Mouse (Mus musculus) lung, postnatal 4 days (tissue): Measurements from ENCODE around the gene Lmna.

Source experiments
- DNase-seq, 2 experiments: peaks; one replicate each; pipeline ENCODE4 v3.0.0; 2021

Gene Lmna

GRCm38 (mm10) chr3:88518411-88518810, 8.7 kb upstream of the Lmna start:
- no peak for DNase-seq

DNA sequence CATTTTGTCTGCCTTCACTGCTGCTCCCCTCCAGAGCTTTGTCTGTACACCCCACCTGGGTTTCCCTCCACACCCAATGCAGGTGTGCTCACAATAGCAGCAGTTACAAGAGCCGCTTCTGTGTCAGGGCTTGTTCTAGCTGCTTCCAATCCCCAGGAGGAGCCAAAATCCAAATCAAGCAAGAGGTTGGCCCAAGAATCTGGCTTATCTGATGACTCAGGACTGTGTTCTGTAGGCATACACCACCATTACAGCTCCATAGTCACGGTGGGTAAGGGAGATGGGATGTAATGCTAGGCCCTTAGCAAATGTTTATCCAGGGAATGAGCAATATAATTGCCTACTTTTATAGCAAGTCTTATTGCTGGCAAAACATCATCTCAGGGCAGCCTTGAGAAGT, 6.7 kb upstream of the Lmna start:
- DNase-seq, result no peak

- no peak for DNase-seq
These were observed 5.3 kb upstream of the Lmna start for GRCm38 (mm10) chr3:88515095-88515386.

GRCm38 (mm10) chr3:88514231-88515094, 4.7 kb upstream of the Lmna start:
- peak; percentile 72 to 84 for DNase-seq

DNA sequence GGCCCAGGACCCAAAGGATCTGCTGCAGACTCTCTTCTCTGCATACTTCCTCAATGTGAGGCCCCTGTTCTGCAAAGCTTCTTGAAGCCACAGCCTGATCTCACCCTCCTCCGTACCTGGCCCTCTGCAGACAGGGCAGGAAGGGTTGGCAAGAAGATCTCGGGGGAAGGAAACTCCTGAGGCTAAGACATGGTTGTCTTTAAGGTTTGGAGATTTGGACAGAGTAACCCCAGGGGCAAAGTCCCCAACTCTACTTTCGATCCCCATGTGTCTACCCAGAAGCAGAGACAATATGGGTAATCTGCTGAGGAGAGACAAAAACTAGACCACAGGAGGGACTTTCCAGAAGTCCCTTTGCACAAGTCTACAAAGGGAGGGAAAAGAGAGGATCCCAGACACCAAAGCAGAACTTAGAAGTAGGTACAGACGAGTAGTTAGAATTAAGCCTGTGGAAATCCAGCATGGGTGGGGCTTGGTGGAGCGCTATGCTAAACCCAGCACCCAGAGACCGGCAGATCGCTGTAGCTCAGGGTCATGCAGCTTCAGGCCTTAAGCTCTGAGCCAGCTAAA, 3.9 kb upstream of the Lmna start:
- no peak for DNase-seq

- peak; percentile 66 to 82 for DNase-seq
These were observed 3.3 kb upstream of the Lmna start for GRCm38 (mm10) chr3:88512896-88513545.

- peak; percentile 55 to 56 for DNase-seq
These were observed 2.6 kb upstream of the Lmna start for GRCm38 (mm10) chr3:88512141-88512895.

GRCm38 (mm10) chr3:88511559-88511958, 1.8 kb upstream of the Lmna start:
- peak in 1 of 2 experiments; percentile 22 for DNase-seq

DNA sequence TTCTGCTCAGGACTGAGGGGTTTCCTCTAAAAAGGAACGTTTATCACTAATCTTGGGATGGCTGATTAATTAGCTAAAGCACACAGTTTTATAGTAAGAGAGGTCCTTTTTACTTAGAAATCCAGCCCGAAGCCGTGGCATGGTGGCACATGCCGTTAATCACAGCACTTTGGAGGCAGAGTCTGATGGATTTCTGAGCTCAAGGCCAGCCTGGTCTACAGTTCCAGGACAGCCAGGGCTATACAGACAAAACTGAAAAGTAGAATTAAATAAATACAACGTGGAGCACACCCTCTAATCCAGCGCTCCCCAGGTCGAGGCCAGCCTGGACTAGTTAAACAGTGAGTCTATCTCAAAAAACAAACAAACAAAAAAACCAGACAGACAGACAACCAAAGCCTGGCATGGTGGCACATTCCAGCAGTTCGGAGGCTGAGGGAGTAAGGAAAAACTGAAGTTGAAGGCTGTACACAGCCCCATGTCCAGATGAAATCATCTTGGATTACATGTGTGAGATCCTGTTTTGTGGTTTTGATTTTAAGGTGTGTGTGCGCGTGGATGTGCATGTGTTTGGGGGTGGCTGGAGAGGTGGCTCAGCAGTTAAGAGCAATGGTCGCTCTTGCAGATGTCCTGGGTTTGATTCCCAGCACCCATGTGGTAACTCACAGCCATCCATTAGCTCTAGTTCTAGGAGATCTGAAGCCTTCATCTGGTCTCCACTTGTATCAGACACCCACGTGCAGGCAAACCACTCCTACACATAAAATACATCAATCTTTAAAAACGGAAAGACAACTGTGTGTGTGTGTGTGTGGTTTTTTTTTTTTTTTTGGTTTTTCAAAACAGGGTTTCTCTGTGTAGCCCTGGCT, 899 bp upstream of the Lmna start:
- no peak for DNase-seq

- DNase-seq, result peak in 1 of 2 experiments; percentile 24
These were observed 506 bp downstream of the Lmna start for GRCm38 (mm10) chr3:88509250-88509649.

DNA sequence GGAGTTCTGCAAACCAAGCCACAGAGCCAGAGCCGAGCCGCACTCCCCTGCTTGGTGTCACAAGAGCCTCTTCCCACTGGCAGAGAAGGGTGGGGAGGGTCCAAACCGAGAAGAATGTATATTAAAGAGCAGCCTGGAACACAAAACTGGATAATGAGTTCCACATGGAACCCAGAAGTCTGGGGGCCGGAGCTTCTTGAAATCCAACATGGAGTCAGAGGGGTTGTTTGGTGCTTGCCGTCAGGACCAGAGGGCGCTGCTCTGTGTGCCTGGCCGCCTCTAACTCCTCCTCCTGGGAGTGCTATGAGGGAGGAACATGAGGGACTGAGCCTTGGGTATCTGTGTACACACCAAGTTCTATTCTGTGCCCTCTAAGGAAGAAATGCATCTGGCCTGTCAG, 4.0 kb downstream of the Lmna start:
- no peak for DNase-seq

DNA sequence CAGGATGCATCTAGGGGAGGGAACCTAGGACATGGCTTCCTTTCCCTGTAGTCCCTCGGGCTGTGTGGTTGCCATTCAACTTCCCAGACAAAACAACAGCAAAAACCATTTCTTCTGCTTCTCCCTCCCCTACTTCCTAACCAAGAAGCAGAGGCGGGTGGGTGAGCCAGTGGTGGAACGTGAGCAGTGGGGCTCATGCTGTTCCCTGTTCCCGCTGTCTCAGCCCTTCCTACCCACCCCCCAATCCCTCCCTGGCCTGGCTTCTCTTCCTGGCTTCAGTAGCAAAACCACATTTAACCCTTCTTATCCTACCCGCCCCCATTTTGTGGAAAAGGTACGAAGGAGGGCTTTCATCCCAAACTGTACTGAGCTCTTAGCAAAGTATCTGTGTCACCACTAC, 4.7 kb downstream of the Lmna start:
- no peak for DNase-seq

- no peak for DNase-seq
These were observed 5.6 kb downstream of the Lmna start for GRCm38 (mm10) chr3:88503881-88504746.

- DNase-seq, result peak in 1 of 2 experiments; percentile 42
These were observed 6.3 kb downstream of the Lmna start for GRCm38 (mm10) chr3:88503505-88503863.

- peak; percentile 90 to 93 for DNase-seq
These were observed 6.9 kb downstream of the Lmna start for GRCm38 (mm10) chr3:88502641-88503504.

DNA sequence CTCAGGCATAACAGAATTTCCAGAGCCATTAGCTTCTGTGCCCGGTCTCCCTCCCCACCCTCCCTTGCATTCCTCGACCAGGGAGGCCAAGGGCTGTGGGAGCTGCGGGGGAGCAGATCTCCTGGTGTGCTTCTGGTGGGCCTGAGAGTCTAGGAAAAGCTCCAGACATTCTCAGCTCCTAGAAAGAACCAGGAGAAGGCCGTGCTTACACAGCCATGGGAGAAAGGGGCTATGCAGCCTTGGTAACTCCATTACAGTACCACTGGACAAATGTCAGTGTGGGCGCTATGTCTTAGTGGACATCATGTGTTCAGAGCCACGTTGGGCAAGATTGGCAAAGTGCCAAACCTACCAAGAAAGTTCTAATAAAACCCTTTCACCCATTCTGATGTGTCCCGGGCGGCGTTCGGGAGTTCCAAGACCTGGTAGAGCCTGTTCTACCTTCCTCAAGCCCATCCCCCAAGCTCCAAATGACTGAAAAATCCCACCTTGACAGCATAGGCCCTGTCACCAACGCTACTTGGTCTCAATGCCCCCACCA, 7.7 kb downstream of the Lmna start:
- peak in 1 of 2 experiments; percentile 57 for DNase-seq

- no peak for DNase-seq
These were observed 8.3 kb downstream of the Lmna start for GRCm38 (mm10) chr3:88501366-88502030.

DNA sequence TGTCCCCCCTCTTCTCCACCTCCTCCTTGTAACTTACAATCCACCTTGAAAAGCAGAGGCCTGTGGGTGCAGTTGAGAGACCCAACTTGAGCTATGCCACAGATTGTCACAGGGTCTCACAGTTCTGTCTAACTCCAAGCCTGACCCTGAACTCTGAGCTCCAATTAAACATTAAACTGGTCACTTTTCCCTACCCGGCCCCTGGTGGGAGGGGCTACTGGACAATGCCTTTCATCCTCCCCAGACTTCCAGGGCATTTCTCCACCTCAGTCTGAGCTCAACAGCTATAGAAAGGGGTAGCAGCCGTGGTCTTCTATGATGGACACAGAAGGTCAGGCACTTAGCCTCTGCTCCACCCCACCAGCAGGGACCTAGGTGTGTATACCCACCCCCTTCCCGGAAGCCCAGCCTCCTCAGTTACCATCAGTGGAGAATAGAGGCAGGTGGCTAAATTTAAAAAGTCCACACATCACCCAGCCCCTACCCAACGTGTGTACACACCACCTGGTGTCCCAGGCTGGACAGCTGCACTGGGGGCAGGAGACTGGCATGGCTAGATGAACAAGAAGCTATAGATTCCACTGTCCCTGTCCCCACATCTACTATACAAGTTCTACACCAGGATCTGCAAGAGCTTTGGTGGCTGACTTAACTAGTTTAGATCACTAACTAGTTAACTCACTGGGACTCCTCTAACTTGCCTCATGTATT, 8.9 kb downstream of the Lmna start:
- no peak for DNase-seq

DNA sequence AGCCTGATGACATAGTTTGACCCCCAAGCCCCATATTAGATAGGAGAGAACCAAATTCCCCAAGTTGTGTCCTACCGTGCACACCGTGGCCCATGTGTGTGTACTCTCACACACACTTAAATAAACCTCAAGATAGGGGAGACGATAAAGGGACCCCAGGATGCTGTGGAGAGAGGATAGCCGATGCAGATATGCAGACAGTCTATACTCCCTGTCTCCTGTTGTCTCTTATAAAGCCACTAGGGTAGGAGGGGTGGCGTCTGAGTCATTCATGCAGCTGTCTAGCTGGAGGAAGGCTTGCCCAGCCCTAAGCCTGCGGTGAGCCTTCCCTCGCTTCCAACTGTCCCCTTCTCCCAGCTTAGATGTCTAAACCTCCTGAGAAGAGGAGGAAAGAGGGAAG, 9.7 kb downstream of the Lmna start:
- no peak for DNase-seq
